Mouse (Mus musculus) heart, embryonic 11.5 days (tissue): ENCODE measurements around the gene Gorasp1. TPM values are rescaled to one million over a fixed set of nuclear protein-coding genes. Genes with fewer than 3 reads are reported as not detected.

Source experiments
- ATAC-seq: fragments of 200-750 bp; cut with Nextera tagmentation; replicated peaks from 2 replicates; pipeline ENCODE4 v1.8.0; 2017; ENCODE audit warnings: moderate library complexity; ENCODE audit not compliant: insufficient number of reproducible peaks, low FRiP score, low TSS enrichment
- H3K27ac ChIP-seq: fragments of 300-500 bp; sonication (generic); 2 replicates; pipeline ENCODE4 v1.5.1; 2014; ENCODE audit warnings: mild to moderate bottlenecking, low read depth, low read length
- H3K27me3 ChIP-seq: fragments of 300-500 bp; sonication (generic); 2 replicates; pipeline ENCODE4 v1.6.1; 2014; ENCODE audit warnings: mild to moderate bottlenecking, low read length, mixed read lengths; ENCODE audit not compliant: control insufficient read depth, insufficient read depth
- H3K36me3 ChIP-seq: fragments of 300-500 bp; sonication (generic); 2 replicates; pipeline ENCODE4 v1.6.1; 2014; ENCODE audit warnings: mild to moderate bottlenecking, low read length, moderate library complexity, mixed read lengths; ENCODE audit not compliant: control insufficient read depth, insufficient read depth
- H3K4me1 ChIP-seq: fragments of 300-500 bp; sonication (generic); 2 replicates; pipeline ENCODE4 v1.6.1; 2014; ENCODE audit warnings: low read length; ENCODE audit not compliant: control insufficient read depth, insufficient read depth
- H3K4me2 ChIP-seq: fragments of 300-500 bp; sonication (generic); 2 replicates; pipeline ENCODE4 v1.6.1; 2014; ENCODE audit warnings: mild to moderate bottlenecking, moderate library complexity
- H3K4me3 ChIP-seq: fragments of 300-500 bp; sonication (generic); 2 replicates; pipeline ENCODE4 v1.5.1; 2014; ENCODE audit warnings: low read depth, low read length
- H3K9ac ChIP-seq: fragments of 300-500 bp; sonication (generic); 2 replicates; pipeline ENCODE4 v1.6.1; 2014; ENCODE audit warnings: mild to moderate bottlenecking, low read depth, low read length, moderate library complexity
- H3K9me3 ChIP-seq: fragments of 300-500 bp; sonication (generic); replicated peaks from 2 replicates; pipeline ENCODE4 v1.6.1; 2016; ENCODE audit warnings: low read length; ENCODE audit not compliant: control insufficient read depth
- WGBS: fragments of 180-500 bp; shearing (Covaris S2); extraction: QIAGEN DNeasy Blood & Tissue Kit; methylation state at CpG from one replicate; pipeline ENCODE4 v1.1.7; 2014; ENCODE audit not compliant: insufficient replicate concordance; 5-methylcytosine and 5-hydroxymethylcytosine counted together
- polyA plus RNA-seq: library from polyadenylated mRNA; unstranded; fragments of >200 nt; fragmentation: Nextera tagmentation; extraction: Ambion mirVana; gene quantifications from 2 replicates; pipeline ENCODE4 v1.2.1, GENCODE M21; 2014

The Gorasp1 gene
- polyA plus RNA-seq, 1 experiment from 2014 or later = 18.0 TPM

- Histone ChIP-seq H3K4me3 (no peak overlapping the region), H3K36me3 (peaks cover 18% of the 10 kb centered on the region), H3K4me1 (no peaks in the 10 kb centered on the region), H3K9me3 (no peaks in the 10 kb centered on the region), H3K4me2 (no peak overlapping the region), H3K27me3 (no peaks in the 10 kb centered on the region), H3K9ac (no peak overlapping the region), H3K27ac (no peak overlapping the region)
- ATAC-seq = no peak
- WGBS = 77% methylated on average over 5 of the region's 5 CpGs
These were observed 10.9 kb downstream of the Gorasp1 start for GRCm38 (mm10) chr9:119926497-119926896.

DNA sequence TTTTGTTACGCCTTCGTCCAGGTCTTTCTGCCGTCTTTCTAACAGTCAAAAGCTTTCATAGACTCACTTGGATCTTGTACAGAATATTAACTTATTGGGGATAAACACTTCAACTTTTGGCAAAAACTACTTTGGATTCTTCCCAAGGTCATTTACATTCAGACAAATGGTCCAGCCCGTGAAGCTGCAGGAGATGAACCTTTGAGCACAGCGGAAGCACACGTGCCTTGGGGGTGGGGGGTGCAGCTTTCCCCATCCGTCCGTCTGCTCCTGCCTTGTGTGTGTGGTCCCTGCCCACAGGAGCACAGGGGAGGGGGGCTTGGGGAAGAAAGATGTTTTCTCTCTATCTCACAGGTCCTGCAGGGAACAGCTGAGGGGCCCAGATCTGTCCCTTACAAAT is 11.6 kb downstream of the Gorasp1 start:
- Histone ChIP-seq H3K27me3 (no peaks in the 10 kb centered on the region), H3K9ac (no peak overlapping the region), H3K4me2 (no peak overlapping the region), H3K4me3 (no peak overlapping the region), H3K27ac (no peak overlapping the region), H3K36me3 (peaks cover 15% of the 10 kb centered on the region), H3K9me3 (no peaks in the 10 kb centered on the region), H3K4me1 (no peaks in the 10 kb centered on the region)
- WGBS = 77% methylated on average over 8 of the region's 8 CpGs
- no peak for ATAC-seq

- ATAC-seq = no peak
- Histone ChIP-seq H3K27ac (no peak overlapping the region), H3K4me2 (no peak overlapping the region), H3K4me1 (no peaks in the 10 kb centered on the region), H3K36me3 (peaks cover 16% of the 10 kb centered on the region), H3K27me3 (no peaks in the 10 kb centered on the region), H3K4me3 (no peak overlapping the region), H3K9ac (no peak overlapping the region), H3K9me3 (no peaks in the 10 kb centered on the region)
- WGBS = 89% methylated on average over 16 of the region's 16 CpGs
These were observed 12.2 kb downstream of the Gorasp1 start for GRCm38 (mm10) chr9:119925120-119925657.

- Histone ChIP-seq H3K36me3 (peaks cover 17% of the 10 kb centered on the region), H3K27me3 (no peaks in the 10 kb centered on the region), H3K9ac (no peak overlapping the region), H3K9me3 (no peaks in the 10 kb centered on the region), H3K4me1 (no peaks in the 10 kb centered on the region), H3K27ac (no peak overlapping the region), H3K4me3 (no peak overlapping the region), H3K4me2 (no peak overlapping the region)
- no peak for ATAC-seq
- 54% methylated on average over 4 of the region's 4 CpGs for WGBS
These were observed 13.9 kb downstream of the Gorasp1 start for GRCm38 (mm10) chr9:119923462-119923861.

GRCm38 (mm10) chr9:119919858-119920257 is 17.5 kb downstream of the Gorasp1 start:
- no peaks in the 10 kb centered on the region for H3K9me3 ChIP-seq
- ATAC-seq = no peak
- no peaks in the 10 kb centered on the region for H3K4me1 ChIP-seq
- no peak overlapping the region for H3K4me3 ChIP-seq
- no peak overlapping the region for H3K4me2 ChIP-seq
- 79% methylated on average over 1 of the region's 1 CpGs for WGBS
- peaks cover 28% of the 10 kb centered on the region for H3K36me3 ChIP-seq
- H3K27ac ChIP-seq = no peak overlapping the region
- no peak overlapping the region for H3K9ac ChIP-seq
- H3K27me3 ChIP-seq = no peaks in the 10 kb centered on the region

DNA sequence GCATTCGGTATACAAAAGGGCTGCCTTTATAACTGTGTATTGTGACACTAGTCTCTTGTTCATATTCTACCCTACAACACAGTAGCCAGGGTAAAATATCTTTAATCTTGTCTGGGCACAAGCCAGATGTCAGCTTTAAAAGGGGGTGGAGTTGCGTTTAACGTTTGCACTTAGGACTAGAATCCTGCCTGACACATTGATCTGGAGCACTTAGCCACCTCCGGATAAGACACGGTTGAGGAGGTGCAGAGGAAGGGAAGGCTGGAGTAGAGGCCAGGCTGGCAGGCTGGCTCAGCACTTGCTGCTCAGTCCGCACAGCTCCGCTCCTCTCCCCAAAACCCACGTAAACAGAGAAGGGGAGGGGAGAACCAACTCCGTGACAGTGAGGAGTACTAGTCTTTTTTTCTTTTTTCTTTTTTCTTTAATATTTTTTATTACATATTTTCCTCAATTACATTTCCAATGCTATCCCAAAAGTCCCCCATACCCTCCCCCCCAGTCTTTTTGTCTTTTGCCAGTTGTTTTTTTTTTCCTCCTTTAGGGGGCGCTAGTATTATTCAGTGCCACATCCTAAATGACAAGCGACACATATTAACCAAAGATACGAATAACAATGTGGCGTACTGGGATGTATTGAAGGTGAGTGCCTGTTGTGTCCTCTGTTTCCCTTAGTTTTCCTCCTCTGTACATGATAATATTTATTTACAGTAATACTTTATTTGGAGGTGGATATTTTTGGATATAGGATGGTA is 24.1 kb downstream of the Gorasp1 start:
- WGBS = 74% methylated on average over 13 of the region's 13 CpGs
- no peak overlapping the region for H3K4me3 ChIP-seq

GRCm38 (mm10) chr9:119909931-119910330 is 27.4 kb downstream of the Gorasp1 start:
- 79% methylated on average over 3 of the region's 3 CpGs for WGBS

More for the DNA sequence above, 24.1 kb downstream of the Gorasp1 start:
- Histone ChIP-seq H3K4me2 (no peak overlapping the region), H3K27ac (no peak overlapping the region), H3K9ac (no peak overlapping the region), H3K4me1 (no peaks in the 10 kb centered on the region), H3K27me3 (no peaks in the 10 kb centered on the region), H3K9me3 (no peaks in the 10 kb centered on the region), H3K36me3 (peaks cover 50% of the 10 kb centered on the region)
- no peak for ATAC-seq

DNA sequence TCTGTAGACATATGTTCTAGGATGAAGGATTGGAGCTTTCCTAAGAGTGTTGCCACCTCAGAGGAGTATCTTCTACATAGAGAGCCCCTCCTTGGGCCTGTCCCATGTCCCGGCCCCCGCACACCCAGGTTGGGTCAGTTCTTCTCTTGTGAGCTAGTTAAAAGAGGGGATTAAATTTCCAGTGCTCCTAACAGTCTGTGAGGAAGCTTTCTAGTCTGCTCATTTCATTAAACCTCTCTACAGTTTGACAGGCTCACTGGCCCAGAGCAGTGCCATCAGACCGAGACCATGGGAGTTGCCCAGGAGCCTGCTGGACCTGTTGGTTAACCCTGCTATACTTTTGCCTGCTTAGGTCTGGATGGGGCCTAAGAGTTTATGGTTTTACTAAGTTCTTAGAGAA is 28.7 kb downstream of the Gorasp1 start:
- H3K4me2 ChIP-seq = no peak overlapping the region
- no peak overlapping the region for H3K4me3 ChIP-seq
- H3K27me3 ChIP-seq = no peaks in the 10 kb centered on the region
- no peaks in the 10 kb centered on the region for H3K9me3 ChIP-seq
- no peaks in the 10 kb centered on the region for H3K4me1 ChIP-seq
- WGBS = 95% methylated on average over 3 of the region's 3 CpGs
- no peak for ATAC-seq
- no peak overlapping the region for H3K9ac ChIP-seq
- H3K36me3 ChIP-seq = peaks cover 43% of the 10 kb centered on the region
- H3K27ac ChIP-seq = no peak overlapping the region

More at GRCm38 (mm10) chr9:119909931-119910330, 27.4 kb downstream of the Gorasp1 start:
- no peak overlapping the region for H3K4me2 ChIP-seq
- H3K27ac ChIP-seq = no peak overlapping the region
- H3K4me3 ChIP-seq = no peak overlapping the region
- no peaks in the 10 kb centered on the region for H3K9me3 ChIP-seq
- ATAC-seq = no peak
- no peaks in the 10 kb centered on the region for H3K27me3 ChIP-seq
- peaks cover 54% of the 10 kb centered on the region for H3K36me3 ChIP-seq
- no peaks in the 10 kb centered on the region for H3K4me1 ChIP-seq
- H3K9ac ChIP-seq = no peak overlapping the region
